Mouse (Mus musculus): Measurements from ENCODE around the gene Gm44965. TPM values are rescaled to one million over a fixed set of nuclear protein-coding genes. Genes with fewer than 3 reads are reported as not detected.
A peak's percentile ranks its signal among the peaks of the same experiment; 100 is the strongest.
"Not testable (repeated sequence)": the region's sequence is repeated elsewhere in the genome, so short reads cannot be mapped to it uniquely, and the experiment has no call there.

Gm44965 gene
- polyA plus RNA-seq, 1 experiment from 2014 or later: not detected

DNA sequence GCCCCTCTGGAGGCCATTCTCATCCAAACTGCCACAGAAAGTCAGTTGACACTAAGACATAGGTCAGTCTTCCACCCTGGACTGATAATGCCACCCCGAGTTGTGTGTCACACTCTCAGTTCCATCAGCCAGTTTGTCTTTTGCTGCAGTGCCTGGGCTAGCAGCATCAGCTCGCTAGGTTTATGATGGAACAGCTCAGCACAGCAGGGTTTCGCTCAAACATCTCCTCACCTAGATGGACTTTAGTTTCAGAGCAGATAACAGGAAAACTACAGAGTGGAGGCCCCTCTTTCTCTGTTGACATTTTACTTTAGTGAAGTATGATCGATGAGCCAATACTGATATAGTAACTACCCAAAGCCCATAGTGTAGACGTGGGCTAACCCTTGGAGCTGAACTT is 21.0 kb downstream of the Gm44965 start:
- Histone ChIP-seq H3K27ac (no peak overlapping the region), H3K36me3 (peaks cover 69% of the 10 kb centered on the region), H3K27me3 (ENCODE audit: low read depth, poor library complexity, severe bottlenecking) (no peaks in the 10 kb centered on the region), H3K4me1 (no peaks in the 10 kb centered on the region), H3K4me3 (no peak overlapping the region), H3K9me3 (replicated peaks) (no peaks in the 10 kb centered on the region)
- DNase-seq (ENCODE audit: low spot score): no peak
- 92% methylated on average over 5 of the region's 5 CpGs for WGBS

DNA sequence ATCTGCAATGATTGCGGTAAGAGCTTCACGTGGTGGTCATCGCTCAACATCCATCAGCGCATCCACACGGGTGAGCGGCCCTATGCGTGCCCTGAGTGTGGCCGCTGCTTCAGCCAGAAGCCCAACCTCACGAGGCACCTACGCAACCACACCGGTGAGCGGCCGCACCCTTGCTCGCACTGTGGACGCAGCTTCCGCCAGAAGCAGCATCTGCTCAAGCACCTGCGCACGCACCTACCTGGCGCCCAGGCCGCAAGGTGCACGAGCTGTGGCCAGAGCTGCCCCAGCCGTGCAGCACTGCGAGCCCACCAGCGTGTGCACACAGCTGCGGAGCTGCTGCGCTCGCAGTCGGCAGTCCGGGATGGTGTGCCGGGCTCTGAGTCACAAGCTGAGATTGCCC is 26.3 kb downstream of the Gm44965 start:
- Histone ChIP-seq H3K36me3 (peaks cover 57% of the 10 kb centered on the region), H3K27ac (no peak overlapping the region), H3K9me3 (replicated peaks) (no peaks in the 10 kb centered on the region), H3K4me1 (no peaks in the 10 kb centered on the region), H3K4me3 (no peak overlapping the region), H3K27me3 (ENCODE audit: low read depth, poor library complexity, severe bottlenecking) (peaks cover 2% of the 10 kb centered on the region; the same call in 1 of the 2 replicates)
- DNase-seq (ENCODE audit: low spot score): no peak
- WGBS: 92% methylated on average over 30 of the region's 30 CpGs

DNA sequence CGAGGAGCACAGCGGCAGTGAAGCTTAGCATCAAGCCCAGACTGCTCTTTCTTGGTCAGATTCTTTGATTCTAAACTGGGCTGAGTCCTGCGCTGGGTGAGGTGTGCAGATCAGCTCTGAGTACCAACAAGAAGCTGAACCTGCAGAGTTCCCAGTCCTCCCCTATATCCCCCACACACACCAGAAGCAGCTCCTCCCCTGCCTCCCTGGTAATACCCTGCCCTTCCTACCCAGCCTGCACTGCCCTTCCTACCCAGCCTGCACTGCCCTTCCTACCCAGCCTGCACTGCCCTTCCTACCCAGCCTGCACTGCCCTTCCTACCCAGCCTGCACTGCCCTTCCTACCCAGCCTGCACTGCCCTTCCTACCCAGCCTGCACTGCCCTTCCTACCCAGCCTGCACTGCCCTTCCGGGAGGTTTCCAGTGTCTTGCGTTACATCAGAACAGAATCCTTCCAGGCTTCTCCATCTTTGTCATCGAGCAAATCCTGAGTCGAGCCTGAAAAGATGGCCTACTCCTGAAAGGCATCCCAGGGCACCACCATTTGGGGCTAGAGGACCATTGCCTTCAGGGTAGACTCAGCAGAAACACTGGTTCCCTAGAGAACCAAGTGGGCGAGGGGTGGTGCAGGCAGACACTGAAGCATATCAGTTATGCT is 28.6 kb downstream of the Gm44965 start:
- 91% methylated on average over 8 of the region's 8 CpGs for WGBS
- H3K27ac ChIP-seq; H3K9me3 ChIP-seq (replicated peaks); H3K4me3 ChIP-seq; DNase-seq (ENCODE audit: low spot score): not testable (repeated sequence)
- Histone ChIP-seq H3K36me3 (peaks cover 45% of the 10 kb centered on the region), H3K4me1 (peaks cover 10% of the 10 kb centered on the region), H3K27me3 (ENCODE audit: low read depth, poor library complexity, severe bottlenecking) (peaks cover 17% of the 10 kb centered on the region)

DNA sequence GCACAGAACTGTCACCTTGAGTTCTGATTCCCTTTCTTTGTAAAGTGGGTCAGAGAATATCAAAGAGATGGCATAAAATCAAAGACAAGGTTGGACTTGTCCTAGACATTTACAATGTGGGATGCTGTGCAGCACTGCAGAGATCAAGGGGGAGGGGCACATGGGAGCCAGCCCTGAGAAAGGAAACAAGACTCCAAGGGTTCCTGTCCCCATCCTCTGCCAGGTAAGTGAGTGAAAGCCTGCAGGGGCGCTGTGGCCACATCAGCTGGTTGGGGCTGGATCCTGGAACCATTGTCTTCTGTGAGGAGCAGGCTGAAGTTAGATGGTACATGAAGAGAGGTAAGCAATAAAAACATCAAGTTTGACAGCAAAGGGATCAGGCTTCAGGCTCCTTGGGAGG is 29.7 kb downstream of the Gm44965 start:
- peaks cover 34% of the 10 kb centered on the region for H3K36me3 ChIP-seq
- peaks cover 17% of the 10 kb centered on the region for H3K4me1 ChIP-seq
- DNase-seq (ENCODE audit: low spot score): no peak
- peaks cover 28% of the 10 kb centered on the region for H3K27me3 ChIP-seq (ENCODE audit: low read depth, poor library complexity, severe bottlenecking)
- no peak overlapping the region for H3K4me3 ChIP-seq
- 26% methylated on average over 1 of the region's 1 CpGs for WGBS
- no peak overlapping the region for H3K27ac ChIP-seq
- no peaks in the 10 kb centered on the region for H3K9me3 ChIP-seq (replicated peaks)

DNA sequence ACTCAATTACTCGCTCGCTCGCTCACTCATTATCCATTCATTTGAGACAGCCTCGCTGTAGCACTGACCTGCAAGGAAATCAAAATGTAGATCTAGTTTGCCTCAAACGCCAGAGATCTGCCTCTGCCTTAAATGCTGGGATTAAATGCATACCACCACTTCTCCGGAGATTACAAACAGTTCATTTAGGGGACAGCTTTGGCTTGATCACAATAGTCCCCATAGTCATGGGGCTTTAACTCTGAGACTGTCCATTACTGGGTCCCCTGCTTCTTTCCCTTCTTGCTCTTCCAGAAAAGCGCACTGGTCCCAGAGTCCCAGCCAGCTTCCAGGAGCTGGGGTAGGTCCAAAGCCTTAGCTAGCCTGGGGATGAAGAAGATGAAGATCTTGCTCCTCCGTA is 32.7 kb downstream of the Gm44965 start, which contains the start of gene AI854703:
TSS of gene AI854703 (plus strand) at position 301 of the 400 bp plus-strand sequence.
- H3K27ac ChIP-seq: peak within 1 kb of the TSS; percentile 32

DNA sequence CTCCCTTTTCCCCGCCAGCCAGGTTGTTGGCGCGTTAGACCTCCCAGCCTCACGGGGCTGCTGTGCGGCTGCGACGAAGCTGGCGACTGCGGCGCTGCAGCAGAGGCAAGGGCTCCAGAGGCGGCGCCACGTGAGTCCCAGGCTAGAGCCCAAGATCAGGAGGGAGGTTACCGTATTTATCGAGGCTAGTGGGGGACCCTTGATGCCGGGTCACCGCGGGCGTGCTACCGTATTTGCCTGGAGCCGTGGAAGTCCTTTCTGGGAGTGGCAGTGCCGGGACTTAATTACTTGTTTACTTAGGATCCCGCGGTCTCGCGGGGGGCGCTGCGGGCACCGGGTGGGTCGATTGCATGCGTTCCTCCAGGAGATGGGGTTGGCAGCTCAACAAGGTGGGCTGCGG is 33.2 kb downstream of the Gm44965 start:
- Histone ChIP-seq H3K4me3 (peak overlapping the region; percentile 58), H3K27me3 (ENCODE audit: low read depth, poor library complexity, severe bottlenecking) (peaks cover 63% of the 10 kb centered on the region), H3K27ac (peak overlapping the region; percentile 32), H3K4me1 (peaks cover 35% of the 10 kb centered on the region), H3K9me3 (replicated peaks) (no peaks in the 10 kb centered on the region), H3K36me3 (peaks cover 1% of the 10 kb centered on the region; the same call in 1 of the 2 replicates)
- WGBS: under 1% methylated on average over 32 of the region's 32 CpGs
- DNase-seq (ENCODE audit: low spot score): peak; percentile 74

More for the DNA sequence above, 32.7 kb downstream of the Gm44965 start, which contains the start of gene AI854703:
- Histone ChIP-seq H3K4me1 (peaks cover 35% of the 10 kb centered on the region), H3K27me3 (ENCODE audit: low read depth, poor library complexity, severe bottlenecking) (peaks cover 58% of the 10 kb centered on the region), H3K9me3 (replicated peaks) (no peaks in the 10 kb centered on the region), H3K36me3 (peaks cover 6% of the 10 kb centered on the region), H3K4me3 (peak within 1 kb of the TSS; percentile 58)
- WGBS: 39% methylated on average over 8 of the region's 8 CpGs
- no peak for DNase-seq (ENCODE audit: low spot score)

DNA sequence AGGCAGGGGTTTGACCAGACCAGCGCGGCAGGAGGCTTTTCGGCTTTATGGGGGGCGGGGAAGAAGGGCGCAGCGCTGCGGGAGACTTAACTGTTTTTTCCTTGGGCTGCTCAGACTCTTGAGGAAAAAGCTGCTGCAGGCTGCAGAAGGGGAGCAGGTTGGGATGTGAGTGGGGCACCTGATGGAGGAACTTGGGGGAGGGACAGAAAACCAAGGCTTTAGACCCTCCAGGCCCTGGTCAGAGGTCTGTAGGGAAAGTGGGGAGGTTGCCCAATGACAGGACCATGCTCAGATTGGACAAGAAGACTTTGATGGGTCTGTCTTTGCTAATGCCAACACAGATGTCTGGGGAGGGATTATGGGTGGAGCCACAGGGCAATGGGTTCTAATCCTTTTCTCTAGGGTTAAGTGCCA is 33.8 kb downstream of the Gm44965 start:
- Histone ChIP-seq H3K9me3 (replicated peaks) (no peaks in the 10 kb centered on the region), H3K4me1 (peaks cover 35% of the 10 kb centered on the region), H3K36me3 (no peaks in the 10 kb centered on the region; the same call in 1 of the 2 replicates), H3K4me3 (peak overlapping the region; percentile 58), H3K27ac (peak overlapping the region; percentile 32), H3K27me3 (ENCODE audit: low read depth, poor library complexity, severe bottlenecking) (peaks cover 67% of the 10 kb centered on the region)
- DNase-seq (ENCODE audit: low spot score): no peak
- WGBS: 3% methylated on average over 7 of the region's 7 CpGs

DNA sequence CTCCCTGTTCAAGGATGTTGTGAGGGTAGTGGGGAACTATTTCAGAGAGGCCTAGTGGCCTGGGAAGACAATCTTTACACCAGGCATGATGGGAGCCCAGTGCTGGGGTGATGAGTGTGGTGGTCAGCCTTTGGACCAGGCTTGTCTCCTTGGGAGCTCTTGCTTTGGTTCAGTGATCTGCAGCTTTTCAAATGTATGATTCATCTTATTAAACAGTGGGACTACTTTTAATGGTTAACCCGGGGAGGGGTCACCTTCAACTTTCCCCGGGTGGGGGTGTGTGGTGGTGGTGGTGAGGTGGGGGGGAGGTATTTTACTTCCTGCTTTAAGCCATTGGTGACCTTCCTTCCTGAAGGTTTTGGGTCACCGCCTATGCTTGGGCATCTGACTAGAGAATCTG is 34.6 kb downstream of the Gm44965 start:
- DNase-seq (ENCODE audit: low spot score): no peak
- H3K4me1 ChIP-seq: peaks cover 35% of the 10 kb centered on the region
- H3K27ac ChIP-seq: no peak overlapping the region
- H3K4me3 ChIP-seq: no peak overlapping the region
- H3K36me3 ChIP-seq: no peaks in the 10 kb centered on the region; the same call in 1 of the 2 replicates
- WGBS: 82% methylated on average over 3 of the region's 3 CpGs
- peaks cover 67% of the 10 kb centered on the region for H3K27me3 ChIP-seq (ENCODE audit: low read depth, poor library complexity, severe bottlenecking)
- no peaks in the 10 kb centered on the region for H3K9me3 ChIP-seq (replicated peaks)

DNA sequence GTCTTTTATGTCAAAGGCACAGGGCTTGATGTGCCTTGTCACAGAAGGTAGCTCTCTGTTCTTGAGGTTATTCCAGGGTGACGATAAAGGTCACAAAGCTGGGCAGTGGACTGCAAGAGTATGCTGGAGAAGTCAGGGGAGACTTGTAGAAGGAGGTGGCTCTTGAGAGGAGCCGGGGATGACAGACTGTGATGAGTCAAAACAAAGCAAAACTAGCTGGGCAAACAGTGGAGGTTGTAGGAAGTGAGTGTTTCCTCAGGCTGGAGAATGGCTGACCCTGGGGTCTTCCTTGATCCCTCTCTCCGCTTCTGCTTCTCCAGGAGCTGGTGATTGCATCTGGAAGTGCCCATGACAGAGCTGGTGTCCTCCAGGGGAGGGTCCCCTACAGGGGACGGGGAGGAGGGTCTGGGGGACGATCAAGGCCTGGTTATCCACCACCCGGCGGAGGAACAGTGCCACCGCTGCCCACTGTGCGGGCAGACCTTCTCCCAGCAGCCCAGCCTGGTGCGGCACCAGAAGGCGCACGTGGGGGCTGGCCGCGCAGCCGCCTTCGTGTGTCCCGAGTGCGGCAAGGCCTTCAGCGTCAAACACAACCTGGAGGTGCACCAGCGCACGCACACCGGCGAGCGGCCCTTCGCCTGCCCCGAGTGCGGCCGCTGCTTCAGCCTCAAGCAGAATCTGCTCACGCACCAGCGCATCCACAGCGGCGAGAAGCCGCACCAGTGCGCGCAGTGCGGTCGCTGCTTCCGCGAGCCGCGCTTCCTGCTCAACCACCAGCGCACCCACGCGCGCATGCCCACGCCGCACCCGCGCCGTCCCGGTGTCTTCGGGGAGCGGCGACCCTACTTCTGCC is 35.3 kb downstream of the Gm44965 start:
- peak; percentile 56 for DNase-seq (ENCODE audit: low spot score)
- peaks cover 67% of the 10 kb centered on the region for H3K27me3 ChIP-seq (ENCODE audit: low read depth, poor library complexity, severe bottlenecking)
- peak overlapping the region; percentile 52 for H3K4me3 ChIP-seq
- H3K36me3 ChIP-seq: no peaks in the 10 kb centered on the region; the same call in 1 of the 2 replicates
- no peaks in the 10 kb centered on the region for H3K9me3 ChIP-seq (replicated peaks)
- peak overlapping the region; percentile 75 for H3K27ac ChIP-seq
- 11% methylated on average over 54 of the region's 54 CpGs for WGBS
- peaks cover 35% of the 10 kb centered on the region for H3K4me1 ChIP-seq

DNA sequence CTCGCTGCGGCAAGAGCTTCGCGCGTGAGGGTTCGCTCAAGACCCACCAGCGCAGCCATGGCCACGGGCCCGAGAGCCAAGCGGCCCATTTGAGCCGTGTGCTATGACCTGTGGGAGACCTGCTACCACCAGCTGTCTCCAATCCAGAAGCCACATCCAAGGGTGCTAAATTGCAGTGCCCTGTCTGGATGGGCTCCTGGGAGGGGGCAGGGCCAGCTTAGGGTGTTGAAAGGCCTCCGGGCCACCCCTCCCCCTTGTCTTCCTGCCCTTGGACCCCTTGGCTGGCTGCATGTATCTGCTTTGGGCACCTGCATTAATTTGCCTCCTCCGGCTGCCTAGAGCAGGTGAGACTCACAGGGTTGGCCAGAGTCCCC is 35.9 kb downstream of the Gm44965 start:
- Histone ChIP-seq H3K4me1 (peaks cover 35% of the 10 kb centered on the region), H3K9me3 (replicated peaks) (no peaks in the 10 kb centered on the region), H3K36me3 (no peaks in the 10 kb centered on the region; the same call in 1 of the 2 replicates), H3K27ac (peak overlapping the region; percentile 75), H3K27me3 (ENCODE audit: low read depth, poor library complexity, severe bottlenecking) (peaks cover 71% of the 10 kb centered on the region), H3K4me3 (peak overlapping the region; percentile 52)
- peak; percentile 45 for DNase-seq (ENCODE audit: low spot score)
- 16% methylated on average over 13 of the region's 13 CpGs for WGBS

DNA sequence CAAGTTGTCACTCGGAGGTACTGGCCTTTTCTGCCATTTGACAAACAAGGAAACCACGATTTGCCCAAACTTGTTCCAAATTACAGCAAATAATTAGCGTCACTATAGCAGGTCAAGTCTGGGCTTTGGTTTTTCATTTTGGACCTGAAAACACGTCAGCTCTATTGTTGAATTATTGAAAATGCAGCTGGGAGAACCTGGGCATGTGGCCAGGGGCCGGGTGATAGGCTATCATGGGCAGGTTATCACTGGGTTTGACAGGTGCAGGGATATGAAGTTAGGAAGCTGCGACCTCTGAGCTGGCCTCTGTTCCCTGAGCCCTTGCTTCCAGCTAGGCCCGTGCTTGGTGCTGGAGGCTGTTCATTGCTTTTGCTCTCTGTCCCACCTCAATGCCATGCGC is 37.1 kb downstream of the Gm44965 start:
- no peaks in the 10 kb centered on the region for H3K9me3 ChIP-seq (replicated peaks)
- no peak for DNase-seq (ENCODE audit: low spot score)
- H3K4me1 ChIP-seq: peaks cover 36% of the 10 kb centered on the region
- no peaks in the 10 kb centered on the region; the same call in 1 of the 2 replicates for H3K36me3 ChIP-seq
- H3K27ac ChIP-seq: no peak overlapping the region
- H3K27me3 ChIP-seq (ENCODE audit: low read depth, poor library complexity, severe bottlenecking): peaks cover 62% of the 10 kb centered on the region
- H3K4me3 ChIP-seq: no peak overlapping the region
- WGBS: 90% methylated on average over 8 of the region's 8 CpGs

DNA sequence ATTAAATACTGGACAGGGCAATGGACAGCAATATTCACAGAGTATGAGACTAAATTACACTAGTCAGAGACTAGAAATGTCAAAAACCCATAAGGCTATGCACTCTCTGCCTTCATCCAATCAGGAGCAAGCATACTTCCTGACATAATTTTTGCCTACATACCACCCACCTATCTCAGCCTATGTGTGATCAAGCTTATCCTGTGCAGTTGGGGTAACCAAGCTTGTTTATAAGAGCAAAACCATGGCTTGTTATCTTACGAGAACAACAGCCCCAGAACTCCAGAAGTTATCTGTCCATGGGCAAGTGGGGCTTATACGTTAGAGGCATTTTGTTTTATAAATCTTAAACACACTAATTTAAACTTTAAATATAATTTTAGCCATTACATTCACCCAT is 41.4 kb downstream of the Gm44965 start:
- DNase-seq (ENCODE audit: low spot score): no peak
- Histone ChIP-seq H3K9me3 (replicated peaks) (no peaks in the 10 kb centered on the region), H3K4me3 (no peak overlapping the region), H3K4me1 (peaks cover 20% of the 10 kb centered on the region), H3K27me3 (ENCODE audit: low read depth, poor library complexity, severe bottlenecking) (peaks cover 27% of the 10 kb centered on the region), H3K27ac (no peak overlapping the region), H3K36me3 (no peaks in the 10 kb centered on the region)
- WGBS: 90% methylated on average over 2 of the region's 2 CpGs

DNA sequence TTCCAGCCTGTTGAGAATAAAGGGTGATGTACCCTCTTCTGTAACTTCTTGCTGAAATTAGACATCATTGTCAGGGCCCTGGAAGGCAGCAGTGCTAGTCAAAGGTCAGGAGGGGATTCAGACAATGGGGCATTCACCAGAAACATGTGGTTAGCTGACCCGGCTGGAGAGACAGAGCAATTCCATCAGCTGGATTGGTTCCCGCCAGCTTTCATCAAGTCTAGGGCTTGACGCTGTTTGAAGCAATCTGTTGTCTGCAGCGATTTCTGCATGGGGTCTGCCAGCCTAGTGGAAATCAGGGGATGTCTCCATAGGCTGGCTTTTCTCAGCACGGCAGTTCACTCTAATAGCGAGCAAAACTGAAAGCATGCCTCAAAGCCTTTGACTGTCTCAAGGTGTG is 42.8 kb downstream of the Gm44965 start:
- H3K4me3 ChIP-seq: no peak overlapping the region
- no peak overlapping the region for H3K27ac ChIP-seq
- H3K4me1 ChIP-seq: peaks cover 18% of the 10 kb centered on the region
- WGBS: 66% methylated on average over 6 of the region's 6 CpGs
- H3K9me3 ChIP-seq (replicated peaks): no peaks in the 10 kb centered on the region
- peaks cover 13% of the 10 kb centered on the region; the same call in 1 of the 2 replicates for H3K27me3 ChIP-seq (ENCODE audit: low read depth, poor library complexity, severe bottlenecking)
- DNase-seq (ENCODE audit: low spot score): no peak
- H3K36me3 ChIP-seq: no peaks in the 10 kb centered on the region
